Mouse (Mus musculus) embryonic fibroblast, embryonic 13.5 days (primary cell): ENCODE results near the gene Mpped2.

Experiments used
- CTCF ChIP-seq: IDR thresholded peaks from 2 replicates; pipeline ENCODE4 v1.5.1; 2011; ENCODE audit warnings: mild to moderate bottlenecking, control low read depth, low read length, moderate library complexity, borderline replicate concordance; ENCODE audit not compliant: insufficient read depth
- POLR2A ChIP-seq: IDR thresholded peaks from 2 replicates; pipeline ENCODE4 v1.6.1; 2011; ENCODE audit warnings: low read depth, mild to moderate bottlenecking, control low read depth, low read length, moderate library complexity

- TF ChIP-seq CTCF (no peak), POLR2A (no peak)
These were observed 97.2 kb downstream of the Mpped2 start for GRCm38 (mm10) chr2:106790329-106790701.
